Mouse (Mus musculus) brain, embryonic 14.5 days (tissue): ENCODE data around the gene Elovl7.

Source experiments
- CTCF ChIP-seq: fragments of 200-500 bp; IDR thresholded peaks from 2 replicates; pipeline ENCODE4 v1.5.1; 2012; ENCODE audit warnings: inconsistent platforms, mild to moderate bottlenecking, moderate library complexity, borderline replicate concordance; ENCODE audit not compliant: insufficient read depth, insufficient read length; ENCODE audit errors: extremely low read depth
- POLR2A ChIP-seq: fragments of 200-500 bp; IDR thresholded peaks from 2 replicates; pipeline ENCODE4 v1.6.1; 2012; ENCODE audit warnings: mild to moderate bottlenecking, inconsistent platforms, borderline replicate concordance; ENCODE audit not compliant: poor library complexity, insufficient read depth, insufficient read length, severe bottlenecking; ENCODE audit errors: extremely low read depth

DNA sequence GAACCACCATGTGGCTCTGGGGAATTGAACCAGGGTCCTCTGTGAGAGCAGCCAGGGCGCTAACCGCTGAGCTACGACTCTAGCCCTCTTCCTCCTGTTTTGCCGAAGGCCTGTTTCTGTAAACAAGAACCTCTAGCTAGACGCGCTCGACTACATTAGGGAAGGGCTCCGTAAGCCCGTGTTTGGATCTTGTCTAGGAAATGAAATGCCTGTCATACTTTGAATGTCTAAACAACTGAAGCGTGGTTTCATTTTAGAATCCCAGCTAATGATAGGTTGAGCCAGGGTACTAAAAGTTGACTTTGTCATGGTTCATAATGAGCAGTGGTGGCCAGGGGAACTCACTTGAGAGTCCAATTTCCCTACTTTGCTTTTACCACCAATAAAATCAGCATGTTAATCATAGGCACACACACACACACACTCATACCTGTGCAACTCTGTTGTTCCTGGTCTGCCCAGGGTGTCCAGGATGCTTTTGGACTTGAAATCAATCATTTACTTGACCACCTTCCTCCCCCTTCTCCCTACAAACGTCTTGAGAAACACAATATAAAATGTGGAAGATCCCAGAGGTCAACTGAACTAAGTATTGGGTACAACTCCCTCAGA, 31.0 kb downstream of the Elovl7 start:
- TF ChIP-seq CTCF (no peak), POLR2A (no peak)
